Mouse (Mus musculus) left cerebral cortex, adult 2 months (tissue): ENCODE results near the gene Cmtm6. TPM values are rescaled to one million over a fixed set of nuclear protein-coding genes. Genes with fewer than 3 reads are reported as not detected.

ENCODE experiments used
- DNase-seq, 2 experiments: peaks; one replicate each; pipeline ENCODE4 v3.0.0; 2021 to 2022; ENCODE audit warnings: low spot score in 2 of 2, mixed read lengths in 1 of 2; ENCODE audit errors: extremely low spot score in 1 of 2
- H3K27ac ChIP-seq: fragments of 200-600 bp; 2 replicates; pipeline ENCODE4 v1.8.1; 2022
- H3K4me3 ChIP-seq: fragments of 200-600 bp; 2 replicates; pipeline ENCODE4 v1.8.1; 2022
- CTCF ChIP-seq: fragments of 200-600 bp; IDR thresholded peaks from 2 replicates; pipeline ENCODE4 v1.8.1; 2022; ENCODE audit warnings: antibody characterized with exemption, mild to moderate bottlenecking, moderate library complexity
- intact Hi-C: fragments of 180-260 bp; cut with DNase I; formaldehyde crosslinking; loops from one replicate; pipeline ENCODE4 v1.15.1; 2025
- total RNA-seq, 2 experiments: library from RNA; stranded (reverse); gene quantifications; 2 replicates each; pipeline ENCODE4 v1.2.3; 2021

The Cmtm6 gene
- total RNA-seq, 2 experiments from 2014 or later = 19.8 to 22.4 TPM

DNA sequence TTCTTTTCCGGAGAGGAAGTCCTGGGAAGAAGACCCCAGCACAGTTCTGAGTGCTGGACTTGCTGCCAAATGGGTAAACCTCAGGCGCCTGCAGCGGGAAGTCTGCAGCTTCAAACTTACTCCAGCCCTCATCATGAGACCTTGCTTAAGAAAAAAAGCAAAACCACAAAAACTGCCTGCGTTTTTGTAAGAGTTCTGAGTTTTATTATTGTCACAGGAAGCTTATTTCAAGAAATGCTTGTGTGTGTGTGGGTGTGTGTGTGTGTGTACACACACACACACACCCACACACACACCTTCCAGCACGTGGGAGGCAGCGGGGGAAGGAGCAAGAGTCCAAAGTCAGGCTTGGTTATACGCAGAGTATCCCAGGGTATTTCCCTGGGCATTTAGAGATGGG lies 27.4 kb downstream of the Cmtm6 start:
- Histone ChIP-seq H3K4me3 (no peak overlapping the region), H3K27ac (no peak overlapping the region)
- no peak for TF ChIP-seq CTCF
- no peak for DNase-seq
- intact Hi-C loops = no loop called here

DNA sequence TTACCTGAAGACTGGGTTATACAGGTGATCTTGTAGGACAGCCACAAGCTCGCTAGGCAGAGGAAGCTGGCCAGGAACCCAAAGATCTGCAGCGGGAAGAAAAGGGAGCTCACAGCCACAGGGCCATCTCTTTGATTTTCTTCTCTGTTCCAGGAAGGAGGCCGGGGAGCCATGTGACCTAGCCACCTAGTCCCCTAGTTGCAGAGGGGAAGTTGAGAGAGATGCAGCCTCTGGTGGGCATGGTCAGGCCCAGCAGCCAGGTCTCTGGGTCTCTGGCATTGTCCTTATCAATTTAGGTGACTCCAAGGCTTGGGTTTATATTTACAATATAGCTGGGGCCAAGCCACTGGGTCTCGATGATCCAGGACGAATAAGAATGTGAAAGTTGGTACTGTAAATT lies 27.9 kb downstream of the Cmtm6 start:
- Histone ChIP-seq H3K4me3 (no peak overlapping the region), H3K27ac (no peak overlapping the region)
- TF ChIP-seq CTCF = no peak
- intact Hi-C loops = no loop called here
- no peak for DNase-seq

DNA sequence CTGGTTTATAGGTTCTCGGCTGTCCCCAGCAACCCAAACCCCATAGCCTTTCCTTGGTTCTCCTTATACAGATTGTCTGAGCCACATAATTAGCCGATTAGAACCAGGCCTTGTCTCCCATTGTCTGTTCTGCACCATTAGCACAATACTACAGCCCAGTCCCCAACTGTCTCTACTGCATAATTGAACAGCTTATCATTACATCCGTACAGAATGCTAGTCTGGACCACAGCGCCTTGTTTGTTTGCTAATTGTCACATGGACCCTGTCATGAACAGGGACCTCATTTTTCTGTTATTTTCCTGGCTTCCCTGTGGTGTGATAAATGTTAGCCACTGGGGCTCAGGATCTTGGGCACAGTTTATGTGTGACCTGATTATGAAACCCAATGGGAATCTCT lies 29.0 kb downstream of the Cmtm6 start:
- no peak for TF ChIP-seq CTCF
- DNase-seq = no peak
- Histone ChIP-seq H3K4me3 (no peak overlapping the region), H3K27ac (no peak overlapping the region)
- intact Hi-C loops = no loop called here

DNA sequence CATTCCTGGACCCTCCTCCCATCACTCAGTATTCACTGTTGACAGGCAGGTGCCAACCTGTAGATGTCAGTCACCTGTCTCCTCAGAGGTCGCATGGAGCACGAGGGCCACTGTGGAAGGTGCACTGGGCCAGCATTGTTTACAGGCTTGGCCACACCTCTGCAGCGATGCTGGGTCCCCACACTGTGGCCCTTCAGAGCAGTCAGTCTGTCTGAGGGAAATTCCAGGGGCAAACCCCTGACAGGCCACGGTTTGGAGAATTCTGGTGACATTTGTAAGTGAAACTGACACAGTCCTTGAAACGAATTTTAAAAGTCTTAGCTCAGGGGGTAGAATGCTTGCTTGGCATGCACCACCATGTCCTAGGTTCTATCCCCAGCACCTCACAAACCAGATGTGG lies 29.4 kb downstream of the Cmtm6 start:
- intact Hi-C loops = no loop called here
- Histone ChIP-seq H3K4me3 (no peak overlapping the region), H3K27ac (no peak overlapping the region)
- no peak for DNase-seq
- no peak for TF ChIP-seq CTCF

DNA sequence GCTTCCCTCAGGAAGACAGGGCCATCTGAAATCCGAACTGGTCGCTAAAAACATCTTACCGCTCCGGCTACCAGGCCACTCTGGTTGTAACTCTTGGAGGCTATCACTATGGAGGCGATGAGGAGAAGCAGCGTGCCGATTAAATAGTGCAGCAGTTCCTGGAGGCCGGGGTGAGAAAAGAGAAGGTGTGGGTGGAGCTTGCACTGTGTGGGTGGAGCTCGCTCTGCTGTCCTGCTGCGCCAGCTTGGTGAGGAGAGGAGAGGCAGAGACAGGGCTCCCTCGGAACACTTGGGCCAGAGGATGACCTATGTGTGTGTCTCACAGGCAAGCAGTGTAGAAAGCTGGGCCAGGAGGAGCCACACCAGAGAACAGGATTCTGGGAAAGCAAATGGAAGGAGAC lies 30.9 kb downstream of the Cmtm6 start:
- TF ChIP-seq CTCF = no peak
- H3K4me3 ChIP-seq = no peak overlapping the region
- DNase-seq = no peak
- no peak overlapping the region; the same call in 1 of the 2 replicates for H3K27ac ChIP-seq
- intact Hi-C loops = no loop called here

DNA sequence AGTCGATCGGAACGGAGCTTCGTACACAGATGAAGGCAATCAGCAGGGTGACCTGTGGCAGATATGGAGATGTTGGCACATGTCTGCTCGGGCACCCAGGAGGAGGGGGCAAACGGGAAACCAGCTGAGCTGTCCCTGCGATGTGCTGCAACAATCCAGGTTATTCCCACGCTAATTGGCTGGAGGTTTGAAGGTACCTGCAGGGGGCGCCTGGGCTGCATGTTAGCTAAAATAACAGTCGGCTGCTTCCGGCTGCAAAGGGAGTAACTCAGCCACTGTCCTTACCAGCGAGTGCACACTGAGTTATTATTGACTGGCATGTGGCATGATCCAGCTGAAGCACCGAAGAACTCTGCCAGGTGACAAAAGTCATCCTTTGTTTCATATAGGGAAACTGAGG lies 32.4 kb downstream of the Cmtm6 start:
- TF ChIP-seq CTCF = peak; percentile 29

DNA sequence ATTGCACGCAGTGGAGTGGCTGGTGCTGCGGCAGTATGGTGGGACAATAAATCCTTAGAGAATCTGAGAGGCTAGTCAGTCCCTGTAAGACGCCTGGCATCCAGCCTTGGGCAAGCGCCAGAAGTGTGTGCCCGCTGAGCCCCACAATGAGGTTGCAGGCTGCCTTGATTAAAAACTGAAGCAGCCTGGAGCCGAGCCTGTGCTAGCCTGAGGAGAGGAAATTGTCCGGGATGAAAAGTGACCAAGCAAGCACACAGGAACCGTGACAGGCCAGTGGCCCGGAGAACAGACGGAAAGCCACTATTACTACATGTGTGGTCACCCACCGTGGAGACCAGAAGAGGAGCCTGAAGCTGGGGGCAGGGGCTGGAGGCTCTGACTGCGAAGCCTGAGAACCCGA lies 36.1 kb downstream of the Cmtm6 start:
- Histone ChIP-seq H3K27ac (no peak overlapping the region), H3K4me3 (no peak overlapping the region)
- intact Hi-C loops = no loop called here

More for the DNA sequence above, 32.4 kb downstream of the Cmtm6 start:
- no peak overlapping the region for H3K27ac ChIP-seq
- DNase-seq = no peak
- intact Hi-C loops = no loop called here
- H3K4me3 ChIP-seq = no peak overlapping the region

DNA sequence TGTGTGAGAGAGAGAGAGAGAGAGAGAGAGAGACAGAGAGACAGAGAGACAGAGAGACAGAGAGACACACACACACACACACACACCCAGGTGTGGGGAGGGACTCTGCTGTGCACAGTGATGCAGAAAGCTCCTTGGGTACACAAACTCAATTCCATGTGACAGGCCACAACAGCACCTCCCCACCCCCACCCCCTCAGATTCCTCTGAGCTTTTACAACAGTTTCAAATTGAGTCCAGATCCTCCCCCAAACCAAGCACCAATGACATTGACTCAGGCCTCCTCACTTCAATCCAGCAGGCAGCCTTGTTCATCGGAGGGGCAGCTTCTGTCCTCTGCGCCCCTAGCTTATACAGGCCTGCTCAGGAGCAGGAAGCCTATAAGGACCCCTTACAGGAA lies 36.6 kb downstream of the Cmtm6 start:
- intact Hi-C loops = no loop called here
- TF ChIP-seq CTCF = no peak
- DNase-seq = no peak

More for the DNA sequence above, 36.1 kb downstream of the Cmtm6 start:
- no peak for TF ChIP-seq CTCF
- DNase-seq = peak in 1 of 2 experiments; percentile 47

DNA sequence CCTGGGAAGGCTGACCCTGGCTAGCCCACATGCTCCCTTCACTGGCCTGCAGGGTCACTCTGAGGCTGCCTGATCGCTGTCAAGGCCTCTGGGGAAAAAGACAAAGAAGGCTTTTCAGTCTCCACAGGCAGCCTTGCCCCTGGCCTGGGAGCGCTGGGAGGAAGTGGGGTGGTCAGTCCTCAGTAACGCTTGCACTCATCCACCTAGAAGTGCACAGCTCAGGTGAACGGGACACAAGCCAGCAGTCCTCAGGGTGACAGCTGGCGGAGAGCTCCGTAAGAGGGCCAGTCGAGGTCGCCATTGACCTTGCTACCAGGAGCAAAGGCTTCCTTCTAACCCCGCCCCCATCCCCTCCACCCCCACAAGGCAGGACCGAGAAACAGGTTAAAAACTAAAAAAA lies 37.1 kb downstream of the Cmtm6 start:
- intact Hi-C loops = no loop called here

More for the DNA sequence above, 36.6 kb downstream of the Cmtm6 start:
- no peak overlapping the region for H3K27ac ChIP-seq
- no peak overlapping the region for H3K4me3 ChIP-seq

DNA sequence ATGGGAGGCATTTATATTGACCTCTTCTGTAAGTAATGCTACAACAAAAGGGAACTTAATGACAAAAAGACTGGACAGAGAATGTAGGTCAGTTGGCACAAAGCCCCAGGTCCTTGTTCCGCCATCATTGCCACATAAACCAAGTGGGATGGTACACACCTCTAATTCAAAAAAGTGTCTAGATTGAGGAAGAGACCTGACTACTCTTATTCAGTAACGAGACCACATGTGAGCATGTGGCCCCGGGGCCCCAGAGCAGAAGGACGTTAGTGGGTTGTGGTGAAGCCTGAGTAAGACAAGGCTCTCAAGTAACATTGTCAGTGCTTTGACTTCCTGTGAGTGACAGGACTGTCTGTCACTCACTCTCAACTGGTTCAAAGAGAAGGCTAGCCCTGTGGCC lies 39.3 kb downstream of the Cmtm6 start:
- TF ChIP-seq CTCF = no peak
- Histone ChIP-seq H3K27ac (no peak overlapping the region), H3K4me3 (no peak overlapping the region)
- no peak for DNase-seq
- intact Hi-C loops = no loop called here

More for the DNA sequence above, 37.1 kb downstream of the Cmtm6 start:
- H3K4me3 ChIP-seq = no peak overlapping the region
- DNase-seq = no peak
- no peak overlapping the region for H3K27ac ChIP-seq
- TF ChIP-seq CTCF = no peak

DNA sequence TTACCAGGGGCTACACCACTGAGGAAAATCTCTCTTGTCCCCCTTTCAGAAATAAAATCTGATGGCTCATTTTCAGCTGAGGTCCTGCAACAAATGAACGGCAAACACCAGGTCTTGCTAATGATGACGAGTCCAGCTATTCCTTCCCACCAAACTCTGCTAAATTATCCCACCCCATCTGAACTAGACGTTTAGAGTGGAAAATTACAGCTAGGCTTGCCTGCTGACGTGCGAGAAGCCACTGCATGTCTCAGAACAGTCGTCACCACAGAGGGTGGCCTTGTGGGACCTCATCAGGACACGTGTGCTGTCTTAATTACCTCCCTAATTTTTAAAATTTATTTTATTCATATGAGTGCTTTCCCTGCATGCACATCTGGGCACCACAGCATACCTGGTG lies 40.6 kb downstream of the Cmtm6 start:
- intact Hi-C loops = no loop called here
- no peak for TF ChIP-seq CTCF

DNA sequence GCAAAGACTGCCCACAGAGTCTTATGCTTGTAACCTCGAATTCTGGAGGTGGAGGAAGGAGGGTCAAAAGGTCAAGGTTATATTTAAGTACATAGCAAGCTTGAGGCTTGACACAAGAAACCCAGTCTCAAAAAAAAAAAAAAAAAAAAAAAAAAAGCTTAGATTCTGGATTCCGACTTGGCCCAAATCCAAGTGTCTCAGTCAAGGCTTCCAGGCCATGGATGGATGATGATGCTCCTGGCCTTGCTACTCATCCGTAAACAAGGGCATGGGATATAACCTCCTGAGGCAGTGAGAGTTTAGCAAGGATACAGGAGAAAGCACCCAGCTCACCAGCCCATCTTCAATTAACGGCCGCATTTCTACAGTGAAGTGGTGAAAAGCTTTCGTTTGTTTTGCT lies 43.7 kb downstream of the Cmtm6 start:
- no peak for TF ChIP-seq CTCF
- Histone ChIP-seq H3K27ac (no peak overlapping the region), H3K4me3 (no peak overlapping the region)
- intact Hi-C loops = no loop called here
- DNase-seq = no peak

More for the DNA sequence above, 40.6 kb downstream of the Cmtm6 start:
- no peak overlapping the region for H3K4me3 ChIP-seq
- no peak overlapping the region for H3K27ac ChIP-seq
- no peak for DNase-seq

DNA sequence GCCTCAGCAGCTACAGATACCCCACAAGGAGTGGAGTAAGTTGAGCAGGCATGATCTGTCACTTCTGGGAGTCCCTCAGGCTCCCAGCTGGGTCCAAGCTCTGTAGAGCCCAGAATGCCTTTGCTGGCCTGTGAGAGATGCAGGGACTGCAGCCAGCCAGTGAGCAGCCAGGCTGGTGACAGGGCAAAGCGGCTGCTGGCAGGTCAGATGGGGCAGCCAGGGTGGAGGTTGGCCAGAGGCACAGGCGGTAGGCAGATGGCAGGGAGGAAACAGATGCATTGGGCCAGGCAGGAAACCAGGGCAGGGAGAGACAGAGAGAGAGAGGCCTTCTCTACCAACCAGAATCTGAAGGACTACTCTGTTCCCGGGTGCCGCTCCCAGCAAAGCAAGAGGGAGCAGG lies 44.4 kb downstream of the Cmtm6 start:
- no peak overlapping the region for H3K4me3 ChIP-seq
- DNase-seq = no peak
- TF ChIP-seq CTCF = no peak
- intact Hi-C loops = no loop called here
- no peak overlapping the region for H3K27ac ChIP-seq

DNA sequence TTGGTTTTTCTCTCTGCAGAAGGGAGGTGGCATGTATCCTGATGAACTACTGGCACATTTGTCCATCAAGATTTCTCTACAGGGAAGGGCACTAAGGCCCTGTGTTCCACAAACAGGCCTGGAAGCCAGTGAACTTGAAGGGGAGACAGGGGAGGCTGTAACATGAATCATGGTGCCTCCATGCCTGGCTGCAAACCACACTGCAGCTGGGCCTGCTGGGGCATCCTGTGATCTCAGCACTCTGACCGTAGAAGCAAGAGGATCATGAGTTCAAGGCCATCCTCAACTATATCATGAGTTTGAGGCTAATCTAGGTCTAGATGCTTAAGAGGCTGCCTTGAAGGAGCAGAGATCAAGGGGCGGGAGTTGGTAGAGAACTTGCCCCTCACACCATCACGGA lies 45.4 kb downstream of the Cmtm6 start:
- H3K27ac ChIP-seq = no peak overlapping the region

More for the DNA sequence above, 45.4 kb downstream of the Cmtm6 start:
- no peak overlapping the region for H3K4me3 ChIP-seq
- no peak for DNase-seq
- intact Hi-C loops = no loop called here
- TF ChIP-seq CTCF = no peak
